Mouse (Mus musculus): ENCODE measurements around the gene Atp11b. TPM values are rescaled to one million over a fixed set of nuclear protein-coding genes. Genes with fewer than 3 reads are reported as not detected.

Atp11b gene
- polyA plus RNA-seq, 1 experiment from 2014 or later: 25.0 TPM

DNA sequence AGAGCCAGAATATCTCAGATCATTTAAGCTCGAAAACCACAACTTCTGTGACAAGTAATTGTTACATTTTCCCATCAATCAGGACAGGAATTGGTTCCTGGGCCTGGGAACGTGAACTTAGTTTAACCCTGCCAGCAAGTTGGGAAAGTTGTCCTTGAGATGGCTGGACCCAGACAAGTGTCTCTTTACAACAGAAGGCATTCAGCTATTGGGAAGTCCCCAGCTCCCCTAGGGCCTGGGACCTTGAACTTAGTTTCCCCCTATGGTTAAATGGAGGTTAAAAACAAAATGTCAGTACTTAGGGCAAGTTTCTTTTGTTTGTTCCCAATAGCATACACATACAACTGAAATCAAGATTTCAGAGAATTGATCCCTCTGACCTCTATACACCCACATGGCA is 2.2 kb upstream of the Atp11b start:
- no peak for ATAC-seq

GRCm38 (mm10) chr3:35762735-35763134 is 8.8 kb downstream of the Atp11b start:
- Histone ChIP-seq H3K9me3 (replicated peaks; ENCODE audit: control insufficient read depth, low read length) (no peaks in the 10 kb centered on the region), H3K36me3 (ENCODE audit: control insufficient read depth, insufficient read depth, low read length) (no peaks in the 10 kb centered on the region), H3K27me3 (replicated peaks; ENCODE audit: control insufficient read depth, insufficient read depth, low read length) (no peaks in the 10 kb centered on the region), H3K27ac (ENCODE audit: low read depth, low read length) (no peak overlapping the region), H3K4me3 (ENCODE audit: low read depth, low read length) (no peak overlapping the region), H3K9ac (ENCODE audit: low read length) (no peak overlapping the region), H3K4me2 (ENCODE audit: low read length) (no peak overlapping the region), H3K4me1 (ENCODE audit: control insufficient read depth, insufficient read depth, low read length) (no peaks in the 10 kb centered on the region)
- ATAC-seq (no peak), DNase-seq (ENCODE audit: low spot score) (no peak)
- whole genome bisulfite sequencing: 77% methylated on average over 4 of the region's 4 CpGs

More for the DNA sequence above, 2.2 kb upstream of the Atp11b start:
- Histone ChIP-seq H3K4me3 (ENCODE audit: low read depth, low read length) (no peak overlapping the region), H3K9ac (ENCODE audit: low read length) (no peak overlapping the region), H3K4me1 (ENCODE audit: control insufficient read depth, insufficient read depth, low read length) (no peaks in the 10 kb centered on the region), H3K27me3 (replicated peaks; ENCODE audit: control insufficient read depth, insufficient read depth, low read length) (no peaks in the 10 kb centered on the region), H3K4me2 (ENCODE audit: low read length) (no peak overlapping the region), H3K27ac (ENCODE audit: low read depth, low read length) (no peak overlapping the region), H3K9me3 (replicated peaks; ENCODE audit: control insufficient read depth, low read length) (no peaks in the 10 kb centered on the region), H3K36me3 (ENCODE audit: control insufficient read depth, insufficient read depth, low read length) (no peaks in the 10 kb centered on the region)
- DNase-seq (ENCODE audit: low spot score): no peak
- 71% methylated on average over 2 of the region's 2 CpGs for WGBS

- no peak for DNase-seq (ENCODE audit: low spot score)
These were observed 11.0 kb downstream of the Atp11b start for GRCm38 (mm10) chr3:35764637-35765617.

GRCm38 (mm10) chr3:35779748-35780147 is 25.8 kb downstream of the Atp11b start:
- Histone ChIP-seq H3K4me2 (ENCODE audit: low read length) (no peak overlapping the region), H3K9ac (ENCODE audit: low read length) (no peak overlapping the region), H3K4me1 (ENCODE audit: control insufficient read depth, insufficient read depth, low read length) (no peaks in the 10 kb centered on the region), H3K27me3 (replicated peaks; ENCODE audit: control insufficient read depth, insufficient read depth, low read length) (no peaks in the 10 kb centered on the region), H3K36me3 (ENCODE audit: control insufficient read depth, insufficient read depth, low read length) (no peaks in the 10 kb centered on the region), H3K9me3 (replicated peaks; ENCODE audit: control insufficient read depth, low read length) (no peaks in the 10 kb centered on the region), H3K27ac (ENCODE audit: low read depth, low read length) (no peak overlapping the region), H3K4me3 (ENCODE audit: low read depth, low read length) (no peak overlapping the region)
- WGBS: 86% methylated on average over 3 of the region's 3 CpGs
- no peak for DNase-seq (ENCODE audit: low spot score)
- ATAC-seq: no peak

More at GRCm38 (mm10) chr3:35764637-35765617, 11.0 kb downstream of the Atp11b start:
- Histone ChIP-seq H3K4me1 (ENCODE audit: control insufficient read depth, insufficient read depth, low read length) (no peaks in the 10 kb centered on the region), H3K4me2 (ENCODE audit: low read length) (no peak overlapping the region), H3K36me3 (ENCODE audit: control insufficient read depth, insufficient read depth, low read length) (no peaks in the 10 kb centered on the region), H3K27ac (ENCODE audit: low read depth, low read length) (no peak overlapping the region), H3K27me3 (replicated peaks; ENCODE audit: control insufficient read depth, insufficient read depth, low read length) (no peaks in the 10 kb centered on the region), H3K9ac (ENCODE audit: low read length) (no peak overlapping the region), H3K9me3 (replicated peaks; ENCODE audit: control insufficient read depth, low read length) (0 out of 2 replicates have a peak, but pooled peaks cover 3% of the 10 kb centered on the region), H3K4me3 (ENCODE audit: low read depth, low read length) (no peak overlapping the region)
- ATAC-seq: no peak
- 84% methylated on average over 7 of the region's 7 CpGs for WGBS

DNA sequence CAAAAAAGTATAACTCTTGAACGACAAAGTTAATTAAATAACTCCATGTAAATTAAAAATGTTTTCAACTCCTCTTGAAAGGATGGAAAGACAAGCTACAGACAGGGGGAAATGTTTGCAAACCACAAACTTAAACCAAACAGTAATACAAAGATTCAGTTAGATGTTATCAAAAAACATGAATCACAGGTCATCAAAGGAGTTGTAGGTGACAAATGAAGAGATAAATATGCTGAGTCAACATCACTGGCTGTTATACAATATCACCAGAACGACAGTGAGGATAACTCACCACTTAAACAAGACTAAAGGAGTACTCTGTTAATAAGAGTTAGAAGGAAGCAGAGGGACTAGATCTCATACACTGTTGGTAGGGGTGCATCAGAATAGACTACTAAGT is 48.1 kb downstream of the Atp11b start:
- H3K4me1 ChIP-seq (ENCODE audit: control insufficient read depth, insufficient read depth, low read length): no peaks in the 10 kb centered on the region
- no peak for ATAC-seq
- no peak for DNase-seq (ENCODE audit: low spot score)
- H3K4me2 ChIP-seq (ENCODE audit: low read length): no peak overlapping the region
- H3K36me3 ChIP-seq (ENCODE audit: control insufficient read depth, insufficient read depth, low read length): peaks cover 6% of the 10 kb centered on the region; the same call in 1 of the 2 replicates
- no peak overlapping the region for H3K9ac ChIP-seq (ENCODE audit: low read length)
- H3K27ac ChIP-seq (ENCODE audit: low read depth, low read length): no peak overlapping the region
- no peaks in the 10 kb centered on the region for H3K27me3 ChIP-seq (replicated peaks; ENCODE audit: control insufficient read depth, insufficient read depth, low read length)
- WGBS: 97% methylated on average over 2 of the region's 2 CpGs
- H3K4me3 ChIP-seq (ENCODE audit: low read depth, low read length): no peak overlapping the region
- no peaks in the 10 kb centered on the region for H3K9me3 ChIP-seq (replicated peaks; ENCODE audit: control insufficient read depth, low read length)

- no peak for DNase-seq (ENCODE audit: low spot score)
- Histone ChIP-seq H3K4me3 (ENCODE audit: low read depth, low read length) (no peak overlapping the region), H3K36me3 (ENCODE audit: control insufficient read depth, insufficient read depth, low read length) (peaks cover 7% of the 10 kb centered on the region; the same call in 1 of the 2 replicates), H3K4me1 (ENCODE audit: control insufficient read depth, insufficient read depth, low read length) (no peaks in the 10 kb centered on the region), H3K9me3 (replicated peaks; ENCODE audit: control insufficient read depth, low read length) (no peaks in the 10 kb centered on the region), H3K27ac (ENCODE audit: low read depth, low read length) (no peak overlapping the region), H3K27me3 (replicated peaks; ENCODE audit: control insufficient read depth, insufficient read depth, low read length) (no peaks in the 10 kb centered on the region), H3K9ac (ENCODE audit: low read length) (no peak overlapping the region), H3K4me2 (ENCODE audit: low read length) (no peak overlapping the region)
- 93% methylated on average over 3 of the region's 3 CpGs for WGBS
- ATAC-seq: no peak
These were observed 66.0 kb downstream of the Atp11b start for GRCm38 (mm10) chr3:35819887-35820286.

DNA sequence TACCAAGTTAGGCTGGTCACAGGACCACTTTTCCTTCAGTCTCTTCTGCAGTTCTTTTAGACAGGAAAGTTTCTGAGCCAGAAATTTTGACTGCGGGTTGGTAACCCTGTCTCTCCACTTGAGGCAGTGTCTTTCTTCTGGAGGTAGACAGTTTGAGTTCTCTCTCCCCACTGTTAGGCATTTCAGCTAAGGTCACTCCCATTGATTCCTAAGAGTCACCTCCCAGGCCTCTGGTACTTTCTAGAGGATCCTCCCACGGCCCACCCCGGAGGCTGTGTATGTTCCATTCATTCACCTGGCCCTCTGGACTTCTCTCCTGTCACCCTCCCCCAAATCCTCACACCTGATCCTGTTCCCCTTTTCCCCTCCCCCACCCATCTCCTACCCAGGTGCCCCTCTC is 68.1 kb downstream of the Atp11b start:
- DNase-seq (ENCODE audit: low spot score) (no peak), ATAC-seq (no peak)
- no peak overlapping the region for H3K4me2 ChIP-seq (ENCODE audit: low read length)
- WGBS: 95% methylated on average over 3 of the region's 3 CpGs
- no peaks in the 10 kb centered on the region for H3K4me1 ChIP-seq (ENCODE audit: control insufficient read depth, insufficient read depth, low read length)
- H3K4me3 ChIP-seq (ENCODE audit: low read depth, low read length): no peak overlapping the region
- H3K9me3 ChIP-seq (replicated peaks; ENCODE audit: control insufficient read depth, low read length): no peaks in the 10 kb centered on the region
- no peak overlapping the region for H3K9ac ChIP-seq (ENCODE audit: low read length)
- H3K27me3 ChIP-seq (replicated peaks; ENCODE audit: control insufficient read depth, insufficient read depth, low read length): no peaks in the 10 kb centered on the region
- H3K36me3 ChIP-seq (ENCODE audit: control insufficient read depth, insufficient read depth, low read length): peaks cover 7% of the 10 kb centered on the region; the same call in 1 of the 2 replicates
- H3K27ac ChIP-seq (ENCODE audit: low read depth, low read length): no peak overlapping the region

GRCm38 (mm10) chr3:35849326-35849725 is 95.4 kb downstream of the Atp11b start:
- no peak overlapping the region for H3K4me3 ChIP-seq (ENCODE audit: low read depth, low read length)
- no peaks in the 10 kb centered on the region for H3K27me3 ChIP-seq (replicated peaks; ENCODE audit: control insufficient read depth, insufficient read depth, low read length)
- no peaks in the 10 kb centered on the region for H3K36me3 ChIP-seq (ENCODE audit: control insufficient read depth, insufficient read depth, low read length)
- H3K9ac ChIP-seq (ENCODE audit: low read length): no peak overlapping the region
- no peaks in the 10 kb centered on the region for H3K4me1 ChIP-seq (ENCODE audit: control insufficient read depth, insufficient read depth, low read length)
- DNase-seq (ENCODE audit: low spot score) (no peak), ATAC-seq (no peak)
- no peaks in the 10 kb centered on the region for H3K9me3 ChIP-seq (replicated peaks; ENCODE audit: control insufficient read depth, low read length)
- no peak overlapping the region for H3K27ac ChIP-seq (ENCODE audit: low read depth, low read length)
- no peak overlapping the region for H3K4me2 ChIP-seq (ENCODE audit: low read length)
- WGBS: 93% methylated on average over 9 of the region's 9 CpGs

DNA sequence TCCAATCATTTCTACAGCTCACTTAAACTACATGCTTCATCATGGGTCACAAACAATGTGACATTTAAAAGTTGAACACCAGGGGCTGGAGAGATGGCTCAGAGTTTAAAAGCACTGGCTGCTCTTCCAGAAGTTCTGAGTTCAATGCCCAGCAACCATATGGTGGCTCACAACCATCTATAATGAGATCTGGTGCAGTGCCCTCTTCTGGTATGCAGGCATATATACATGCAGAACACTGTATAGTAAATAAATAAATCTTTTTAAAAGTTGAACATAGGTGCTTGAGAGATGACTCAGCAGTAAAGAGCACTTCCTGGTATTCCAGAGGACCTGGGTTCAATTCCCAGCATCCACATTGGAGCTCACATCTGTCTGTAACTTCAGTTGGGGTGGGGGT is 129.4 kb downstream of the Atp11b start:
- no peak overlapping the region for H3K4me3 ChIP-seq (ENCODE audit: low read depth, low read length)
- DNase-seq (ENCODE audit: low spot score) (no peak), ATAC-seq (no peak)
- H3K9ac ChIP-seq (ENCODE audit: low read length): no peak overlapping the region
- no peak overlapping the region for H3K4me2 ChIP-seq (ENCODE audit: low read length)
- H3K27ac ChIP-seq (ENCODE audit: low read depth, low read length): no peak overlapping the region
- no peaks in the 10 kb centered on the region for H3K27me3 ChIP-seq (replicated peaks; ENCODE audit: control insufficient read depth, insufficient read depth, low read length)
- no peaks in the 10 kb centered on the region for H3K36me3 ChIP-seq (ENCODE audit: control insufficient read depth, insufficient read depth, low read length)
- no peaks in the 10 kb centered on the region for H3K4me1 ChIP-seq (ENCODE audit: control insufficient read depth, insufficient read depth, low read length)
- no peaks in the 10 kb centered on the region for H3K9me3 ChIP-seq (replicated peaks; ENCODE audit: control insufficient read depth, low read length)
